Mouse (Mus musculus) spleen, adult 2 months (tissue): ENCODE measurements around the gene Tmem128. TPM values are rescaled to one million over a fixed set of nuclear protein-coding genes. Genes with fewer than 3 reads are reported as not detected.

Experiments used
- DNase-seq, 2 experiments: peaks; one replicate each; pipeline versions ENCODE4 v3.0.0 to v3.0.0-alpha.2; 2012 to 2021; ENCODE audit warnings: low spot score in 2 of 2, low read depth in 1 of 2
- H3K27ac ChIP-seq: fragments of 200-500 bp; 2 replicates; pipeline ENCODE4 v1.5.1; 2012; ENCODE audit warnings: low read length, inconsistent platforms; ENCODE audit not compliant: insufficient read depth
- H3K27me3 ChIP-seq: fragments of 200-500 bp; 2 replicates; pipeline ENCODE4 v1.6.1; 2012; ENCODE audit warnings: mild to moderate bottlenecking, moderate library complexity, low read length, inconsistent platforms; ENCODE audit not compliant: control insufficient read depth, insufficient read depth
- H3K36me3 ChIP-seq: fragments of 200-500 bp; 2 replicates; pipeline ENCODE4 v1.6.1; 2012; ENCODE audit warnings: mild to moderate bottlenecking, low read length, inconsistent platforms; ENCODE audit not compliant: control insufficient read depth, insufficient read depth
- H3K4me1 ChIP-seq: fragments of 200-500 bp; 2 replicates; pipeline ENCODE4 v1.6.1; 2011; ENCODE audit warnings: inconsistent platforms; ENCODE audit not compliant: control insufficient read depth, insufficient read depth, insufficient read length
- H3K4me3 ChIP-seq: fragments of 200-500 bp; 2 replicates; pipeline ENCODE4 v1.5.1; 2011; ENCODE audit warnings: mild to moderate bottlenecking, inconsistent platforms; ENCODE audit not compliant: insufficient read depth, insufficient read length; ENCODE audit errors: extremely low read depth
- CTCF ChIP-seq: fragments of 200-500 bp; IDR thresholded peaks from 2 replicates; pipeline ENCODE4 v1.5.1; 2011; ENCODE audit warnings: mild to moderate bottlenecking, inconsistent platforms; ENCODE audit not compliant: insufficient read depth, insufficient read length, insufficient replicate concordance; ENCODE audit errors: extremely low read depth
- POLR2A ChIP-seq: fragments of 200-500 bp; IDR thresholded peaks from 2 replicates; pipeline ENCODE4 v1.6.1; 2011; ENCODE audit warnings: low read depth, low read length, inconsistent platforms
- WGBS: fragments of 180-500 bp; shearing (Covaris S2); methylation state at CpG from one replicate; pipeline ENCODE4 v1.1.7; 2018; 5-methylcytosine and 5-hydroxymethylcytosine counted together
- polyA plus RNA-seq: library from polyadenylated mRNA; depleted of rRNA; stranded (reverse); fragments of >200 nt; gene quantifications from 2 replicates; pipeline ENCODE4 v1.2.3, GENCODE M21; 2012; rRNA removed

Gene Tmem128
- polyA plus RNA-seq, 1 experiment, result 21.7 TPM

DNA sequence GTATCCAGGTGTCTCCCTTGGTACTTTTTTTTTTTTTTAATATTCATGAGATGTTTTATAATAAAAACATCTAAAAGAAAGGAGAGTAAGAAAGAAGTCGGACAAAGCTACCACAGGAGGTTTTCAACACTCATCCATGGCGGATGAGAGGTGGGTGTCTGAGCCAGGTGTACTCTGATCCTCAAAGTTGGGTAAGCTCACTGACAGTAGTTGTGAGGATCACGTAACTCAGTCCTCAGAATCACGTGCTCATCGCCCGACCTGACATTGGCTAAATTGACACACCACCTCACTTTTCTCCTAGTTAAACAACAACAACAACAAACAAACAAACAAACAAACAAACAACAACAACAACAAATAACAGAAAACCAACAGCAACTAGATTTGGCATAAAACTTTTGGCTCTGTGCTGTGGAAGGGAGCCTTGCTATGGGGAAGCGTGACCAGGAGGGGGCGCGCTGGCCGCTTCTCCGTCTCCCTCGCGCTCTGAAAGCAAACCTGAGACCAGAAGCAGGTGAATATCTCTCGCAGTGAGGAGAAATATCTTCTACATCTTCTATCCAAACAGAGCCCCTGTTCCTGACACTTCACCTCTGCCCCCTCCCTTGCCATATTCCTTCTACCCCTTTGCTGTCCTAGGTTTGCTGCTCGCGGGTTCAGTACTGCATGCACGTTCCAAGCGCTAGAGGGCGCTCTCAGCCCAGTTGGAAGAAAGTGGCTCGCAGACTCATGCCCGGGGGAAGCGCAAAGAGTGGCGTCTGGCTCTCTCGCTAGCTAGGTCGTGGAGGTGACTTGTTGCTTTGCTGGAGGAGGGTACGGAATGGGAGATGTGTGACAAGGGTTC, 47.5 kb downstream of the Tmem128 start:
- Histone ChIP-seq H3K4me1 (no peaks in the 10 kb centered on the region), H3K4me3 (peak overlapping the region; percentile 15; the same call in 1 of the 2 replicates), H3K36me3 (no peaks in the 10 kb centered on the region), H3K27ac (no peak overlapping the region), H3K27me3 (no peaks in the 10 kb centered on the region)
- TF ChIP-seq CTCF (peak; percentile 81), POLR2A (no peak)
- 11% methylated on average over 26 of the region's 26 CpGs for WGBS
- DNase-seq, result peak; percentile 65 to 80

- 48% methylated on average over 5 of the region's 5 CpGs for WGBS
- H3K27ac ChIP-seq, result no peak overlapping the region
- no peak overlapping the region for H3K4me3 ChIP-seq
- TF ChIP-seq POLR2A (no peak), CTCF (peak; percentile 39; the same call in 1 of the 2 replicates)
- no peaks in the 10 kb centered on the region for H3K36me3 ChIP-seq
- no peaks in the 10 kb centered on the region for H3K4me1 ChIP-seq
- H3K27me3 ChIP-seq, result no peaks in the 10 kb centered on the region
- peak in 1 of 2 experiments; percentile 53 for DNase-seq
These were observed 48.9 kb downstream of the Tmem128 start for GRCm38 (mm10) chr5:38308873-38309272.

DNA sequence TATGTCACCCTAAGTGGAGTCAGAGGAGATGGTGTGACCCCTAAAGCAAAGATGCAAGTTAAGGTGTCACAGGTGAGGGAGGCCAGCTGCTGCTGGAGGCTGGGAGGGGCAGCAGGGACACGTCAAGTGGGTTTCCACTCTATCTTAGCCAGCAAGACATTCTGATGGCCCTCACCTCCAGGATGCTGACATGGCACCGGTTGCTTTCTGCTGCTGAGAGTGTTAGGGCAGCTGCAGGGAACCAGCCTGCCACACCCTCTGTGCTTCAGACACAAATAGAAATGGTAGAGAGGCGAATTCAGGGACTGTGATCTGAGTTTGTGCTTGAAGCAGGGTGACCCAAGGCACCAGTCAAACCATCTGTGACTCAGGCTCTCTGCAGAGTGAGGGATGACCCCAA, 49.8 kb downstream of the Tmem128 start:
- WGBS, result 64% methylated on average over 3 of the region's 3 CpGs
- H3K27ac ChIP-seq, result no peak overlapping the region
- no peak overlapping the region for H3K4me3 ChIP-seq
- H3K4me1 ChIP-seq, result no peaks in the 10 kb centered on the region
- H3K27me3 ChIP-seq, result no peaks in the 10 kb centered on the region
- no peak for TF ChIP-seq POLR2A
- no peak for TF ChIP-seq CTCF
- H3K36me3 ChIP-seq, result no peaks in the 10 kb centered on the region
- DNase-seq, result no peak

Other genes starting within 250 kb of the Tmem128 start
- 9.1 and 10.2 TPM in 2 replicates for gene Stx18, start 221.4 kb upstream of the Tmem128 start, polyA plus RNA-seq
- gene Nsg1, start 100.3 kb upstream of the Tmem128 start, polyA plus RNA-seq, result 2.8 and 4.3 TPM in 2 replicates
- gene Zbtb49, start 39.7 kb upstream of the Tmem128 start, polyA plus RNA-seq, result 17.2 and 21.1 TPM in 2 replicates
- 3.1 and 3.9 TPM in 2 replicates for gene Lyar, start 39.7 kb upstream of the Tmem128 start, polyA plus RNA-seq
- 0.02 and 0.04 TPM in 2 replicates for gene Otop1, start 15.8 kb downstream of the Tmem128 start, polyA plus RNA-seq
- 0.98 and 1.2 TPM in 2 replicates for gene Drd5, start 59.2 kb downstream of the Tmem128 start, polyA plus RNA-seq
- 3.2 and 3.3 TPM in 2 replicates for gene Slc2a9, start 243.0 kb downstream of the Tmem128 start, polyA plus RNA-seq